1 mouse cellular context compared by ENCODE assay signal in genomic region chr2:52011820-52012219, GRCm38 (mm10). TPM values are rescaled to one million over a fixed set of nuclear protein-coding genes. Genes with fewer than 3 reads are reported as not detected.
"Had no signal": no experiment of that assay in that cellular context is flagged by ENCODE, and none has a peak within 500 bp of the region (broad histone marks: within the 10 kb centered on the region; RNA-seq: fewer than 3 reads in every experiment).

No protein-coding gene starts in this region.

RNA-seq across cellular contexts. Expression of gene Tnfaip6, which starts 26.0 kb away (rescaled TPM):
- polyA plus RNA-seq: erythroblast, embryonic 14.5 days had no signal

RNA-seq across cellular contexts. Expression of gene Nmi, which starts 38.5 kb away (rescaled TPM):
- polyA plus RNA-seq: erythroblast, embryonic 14.5 days had no signal
